14 mouse cellular contexts compared by ENCODE assay signal in genomic region chr17:35903343-35903991, GRCm38 (mm10). TPM values are rescaled to one million over a fixed set of nuclear protein-coding genes. Genes with fewer than 3 reads are reported as not detected.
DNase-seq lines count a peak whose midpoint lies in the region; ATAC-seq and TF ChIP-seq lines count a peak whose summit lies in the region.
"Had no signal": no experiment of that assay in that cellular context is flagged by ENCODE, and none has a peak within 500 bp of the region (broad histone marks: within the 10 kb centered on the region; RNA-seq: fewer than 3 reads in every experiment).

No protein-coding gene starts in this region.

- no peak overlapping the region for H3K4me2 ChIP-seq in liver, postnatal 0 days (ENCODE audit: low read depth, low read length)
- no peak overlapping the region for H3K4me2 ChIP-seq in liver, embryonic 11.5 days
- no peak overlapping the region for H3K4me2 ChIP-seq in kidney, embryonic 16.5 days (replicated peaks; ENCODE audit: low read depth, low read length)
- no peak overlapping the region for H3K4me2 ChIP-seq in intestine, embryonic 15.5 days (replicated peaks)
- no peak overlapping the region for H3K4me2 ChIP-seq in forebrain, embryonic 16.5 days (ENCODE audit: low read length)

- WGBS in liver, postnatal 0 days (ENCODE audit: insufficient replicate concordance) = 73% methylated on average over 9 of the region's 9 CpGs
- WGBS in liver, embryonic 11.5 days = 83% methylated on average over 9 of the region's 9 CpGs
- 82% methylated on average over 9 of the region's 9 CpGs for WGBS in kidney, embryonic 16.5 days
- WGBS in intestine, embryonic 15.5 days = 88% methylated on average over 9 of the region's 9 CpGs
- WGBS in forebrain, embryonic 16.5 days = 85% methylated on average over 9 of the region's 9 CpGs

- no peak for TF ChIP-seq CTCF in liver, postnatal 0 days (IDR thresholded peaks at IDR 0.05; ENCODE audit: low read depth)

- no peak overlapping the region for H3K4me3 ChIP-seq in liver, postnatal 0 days (ENCODE audit: low read depth, low read length)
- H3K4me3 ChIP-seq in liver, embryonic 11.5 days (ENCODE audit: low read depth, low read length) = no peak overlapping the region
- no peak overlapping the region for H3K4me3 ChIP-seq in kidney, embryonic 16.5 days (ENCODE audit: low read length)
- H3K4me3 ChIP-seq in intestine, embryonic 15.5 days (replicated peaks) = no peak overlapping the region
- H3K4me3 ChIP-seq in forebrain, embryonic 16.5 days (replicated peaks; ENCODE audit: low read length) = no peak overlapping the region
- H3K4me3 ChIP-seq: forebrain, embryonic 10.5 days had no signal

- peaks cover 4% of the 10 kb centered on the region for H3K36me3 ChIP-seq in liver, postnatal 0 days (replicated peaks; ENCODE audit: insufficient read depth, low read length)
- H3K36me3 ChIP-seq in liver, embryonic 11.5 days (ENCODE audit: control insufficient read depth, insufficient read depth, low read length) = peaks cover 18% of the 10 kb centered on the region
- peaks cover 39% of the 10 kb centered on the region for H3K36me3 ChIP-seq in kidney, embryonic 16.5 days (ENCODE audit: insufficient read depth, low read length)
- peaks cover 18% of the 10 kb centered on the region for H3K36me3 ChIP-seq in intestine, embryonic 15.5 days
- peaks cover 23% of the 10 kb centered on the region for H3K36me3 ChIP-seq in forebrain, embryonic 16.5 days (ENCODE audit: control insufficient read depth, insufficient read depth)

- no peak overlapping the region for H3K9ac ChIP-seq in liver, postnatal 0 days (replicated peaks)
- H3K9ac ChIP-seq in liver, embryonic 11.5 days (ENCODE audit: low read depth, low read length) = no peak overlapping the region
- peak overlapping the region; percentile 27 for H3K9ac ChIP-seq in kidney, embryonic 16.5 days (replicated peaks; ENCODE audit: low read length)
- H3K9ac ChIP-seq in intestine, embryonic 15.5 days = no peak overlapping the region
- H3K9ac ChIP-seq in forebrain, embryonic 16.5 days (replicated peaks; ENCODE audit: low read depth, low read length) = no peak overlapping the region
- H3K9ac ChIP-seq: liver, embryonic 14.5 days had no signal

- H3K9me3 ChIP-seq in liver, postnatal 0 days (ENCODE audit: low read length) = no peaks in the 10 kb centered on the region
- no peaks in the 10 kb centered on the region for H3K9me3 ChIP-seq in liver, embryonic 11.5 days (ENCODE audit: control insufficient read depth, low read length)
- H3K9me3 ChIP-seq in kidney, embryonic 16.5 days (ENCODE audit: low read length) = no peaks in the 10 kb centered on the region
- no peaks in the 10 kb centered on the region for H3K9me3 ChIP-seq in intestine, embryonic 15.5 days
- H3K9me3 ChIP-seq in forebrain, embryonic 16.5 days (ENCODE audit: control insufficient read depth, low read length) = no peaks in the 10 kb centered on the region
- H3K9me3 ChIP-seq: forebrain, embryonic 10.5 days; G1E had no signal

- DNase-seq in liver, postnatal 0 days = no peak
- no peak for DNase-seq in liver, embryonic 11.5 days (ENCODE audit: low spot score)
- DNase-seq in heart, adult 8-10 months (ENCODE audit: low spot score) = peak; percentile 52
- DNase-seq in spleen, postnatal 14 days (ENCODE audit: low spot score in 2 of 2) = no peak
- DNase-seq: cerebellum, adult 2 months; spleen, adult 18-20 months had no signal

- no peak for ATAC-seq in liver, postnatal 0 days
- ATAC-seq in liver, embryonic 11.5 days (replicated peaks; ENCODE audit: low FRiP score) = no peak
- no peak for ATAC-seq in kidney, embryonic 16.5 days (ENCODE audit: low FRiP score, low TSS enrichment)
- ATAC-seq in megakaryocyte, adult 5-6 weeks (ENCODE audit: poor library complexity, severe bottlenecking) = peak; percentile 30; the same call in 1 of the 2 replicates
- ATAC-seq in intestine, embryonic 15.5 days = no peak
- ATAC-seq in forebrain, embryonic 16.5 days = no peak
- ATAC-seq: inflammation-experienced regulatory T-cells, adult 6 months had no signal

- H3K4me1 ChIP-seq in liver, postnatal 0 days (ENCODE audit: insufficient read depth) = no peaks in the 10 kb centered on the region
- H3K4me1 ChIP-seq in liver, embryonic 11.5 days (replicated peaks; ENCODE audit: control insufficient read depth, insufficient read depth, low read length) = peaks cover 11% of the 10 kb centered on the region
- peaks cover under 1% of the 10 kb centered on the region; the same call in 1 of the 2 replicates for H3K4me1 ChIP-seq in kidney, embryonic 16.5 days (ENCODE audit: insufficient read depth, low read length)
- no peaks in the 10 kb centered on the region; the same call in 1 of the 2 replicates for H3K4me1 ChIP-seq in intestine, embryonic 15.5 days (replicated peaks)
- H3K4me1 ChIP-seq in forebrain, embryonic 16.5 days (replicated peaks; ENCODE audit: control insufficient read depth, insufficient read depth, low read length) = peaks cover 8% of the 10 kb centered on the region

- no peaks in the 10 kb centered on the region for H3K27me3 ChIP-seq in liver, postnatal 0 days (ENCODE audit: insufficient read depth, low read length)
- H3K27me3 ChIP-seq in liver, embryonic 11.5 days (replicated peaks; ENCODE audit: control insufficient read depth, insufficient read depth, low read length) = no peaks in the 10 kb centered on the region
- H3K27me3 ChIP-seq in kidney, embryonic 16.5 days (ENCODE audit: insufficient read depth, low read length) = no peaks in the 10 kb centered on the region
- H3K27me3 ChIP-seq in intestine, embryonic 15.5 days (replicated peaks) = no peaks in the 10 kb centered on the region
- H3K27me3 ChIP-seq in forebrain, embryonic 16.5 days (replicated peaks; ENCODE audit: control insufficient read depth, insufficient read depth, low read length) = no peaks in the 10 kb centered on the region

- 0 out of 2 replicates have a peak overlapping the region, but pooled peaks have one; percentile 8 for H3K27ac ChIP-seq in liver, postnatal 0 days (ENCODE audit: low read depth)
- no peak overlapping the region for H3K27ac ChIP-seq in liver, embryonic 11.5 days (ENCODE audit: low read depth, low read length)
- no peak overlapping the region for H3K27ac ChIP-seq in kidney, embryonic 16.5 days (ENCODE audit: low read length)
- no peak overlapping the region for H3K27ac ChIP-seq in intestine, embryonic 15.5 days
- no peak overlapping the region for H3K27ac ChIP-seq in forebrain, embryonic 16.5 days (ENCODE audit: low read length)
- H3K27ac ChIP-seq: forebrain, embryonic 10.5 days; liver, embryonic 14.5 days had no signal

- no peak for TF ChIP-seq EP300 in liver, postnatal 0 days (IDR thresholded peaks at IDR 0.05; ENCODE audit: low read depth)

RNA-seq across cellular contexts. Expression of gene 2310061I04Rik, which starts 6.2 kb away (rescaled TPM):
- polyA plus RNA-seq in liver, postnatal 0 days (2015; fragmentation: Nextera tagmentation; extraction: Ambion mirVana) = 15.6 and 16.9 TPM in 2 replicates
- 33.7 and 34.0 TPM in 2 replicates for polyA plus RNA-seq in liver, embryonic 11.5 days (2014; fragmentation: Nextera tagmentation; extraction: Ambion mirVana)
- 100 to 1,000 TPM in 3 of 4 experiments, 10 to 100 TPM in 1; 85.5 to 115 (median 106) TPM for total RNA-seq in heart, adult 8-10 months (2022)
- 33.3 and 36.5 TPM in 2 replicates for polyA plus RNA-seq in kidney, embryonic 16.5 days (2015; fragmentation: Nextera tagmentation; extraction: Ambion mirVana)
- 28.4 and 31.8 TPM in 2 replicates for total RNA-seq in megakaryocyte, adult 5-6 weeks (2015)
- total RNA-seq in megakaryocyte, adult 5-6 weeks (2017) = 3.5 and 9.8 TPM in 2 replicates
- 25.5 and 31.9 TPM in 2 replicates for polyA plus RNA-seq in intestine, embryonic 15.5 days (2015; fragmentation: Nextera tagmentation; extraction: Ambion mirVana)
- polyA plus RNA-seq in forebrain, embryonic 16.5 days (2015; fragmentation: Nextera tagmentation; extraction: Ambion mirVana) = 34.5 and 49.5 TPM in 2 replicates

RNA-seq across cellular contexts. Expression of gene Atat1, which starts 6.4 kb away (rescaled TPM):
- 3.4 and 4.8 TPM in 2 replicates for polyA plus RNA-seq in liver, postnatal 0 days (2015; fragmentation: Nextera tagmentation; extraction: Ambion mirVana)
- 39.5 and 40.0 TPM in 2 replicates for polyA plus RNA-seq in liver, embryonic 11.5 days (2014; fragmentation: Nextera tagmentation; extraction: Ambion mirVana)
- total RNA-seq in heart, adult 8-10 months (2022) = 1 to 10 TPM; 6.6 to 9.3 (median 8.3) TPM
- polyA plus RNA-seq in kidney, embryonic 16.5 days (2015; fragmentation: Nextera tagmentation; extraction: Ambion mirVana) = 82.2 and 102 TPM in 2 replicates
- total RNA-seq in megakaryocyte, adult 5-6 weeks (2015) = 8.7 and 10.1 TPM in 2 replicates
- 5.2 and 7.6 TPM in 2 replicates for total RNA-seq in megakaryocyte, adult 5-6 weeks (2017)
- 47.2 and 47.7 TPM in 2 replicates for polyA plus RNA-seq in intestine, embryonic 15.5 days (2015; fragmentation: Nextera tagmentation; extraction: Ambion mirVana)
- polyA plus RNA-seq in forebrain, embryonic 16.5 days (2015; fragmentation: Nextera tagmentation; extraction: Ambion mirVana) = 423 and 493 TPM in 2 replicates

RNA-seq across cellular contexts. Expression of gene Mrps18b, which starts 12.7 kb away (rescaled TPM):
- polyA plus RNA-seq in liver, postnatal 0 days (2015; fragmentation: Nextera tagmentation; extraction: Ambion mirVana) = 81.2 and 82.4 TPM in 2 replicates
- 167 and 172 TPM in 2 replicates for polyA plus RNA-seq in liver, embryonic 11.5 days (2014; fragmentation: Nextera tagmentation; extraction: Ambion mirVana)
- total RNA-seq in heart, adult 8-10 months (2022) = 10 to 100 TPM; 56.1 to 73.8 (median 57.0) TPM
- 88.0 and 89.7 TPM in 2 replicates for polyA plus RNA-seq in kidney, embryonic 16.5 days (2015; fragmentation: Nextera tagmentation; extraction: Ambion mirVana)
- 29.2 and 35.9 TPM in 2 replicates for total RNA-seq in megakaryocyte, adult 5-6 weeks (2015)
- 25.0 and 28.9 TPM in 2 replicates for total RNA-seq in megakaryocyte, adult 5-6 weeks (2017)
- 126 and 139 TPM in 2 replicates for polyA plus RNA-seq in intestine, embryonic 15.5 days (2015; fragmentation: Nextera tagmentation; extraction: Ambion mirVana)
- 50.8 and 55.6 TPM in 2 replicates for polyA plus RNA-seq in forebrain, embryonic 16.5 days (2015; fragmentation: Nextera tagmentation; extraction: Ambion mirVana)

RNA-seq across cellular contexts. Expression of gene Ppp1r10, which starts 12.8 kb away (rescaled TPM):
- polyA plus RNA-seq in liver, postnatal 0 days (2015; fragmentation: Nextera tagmentation; extraction: Ambion mirVana) = 10.0 and 15.9 TPM in 2 replicates
- polyA plus RNA-seq in liver, embryonic 11.5 days (2014; fragmentation: Nextera tagmentation; extraction: Ambion mirVana) = 35.4 and 39.7 TPM in 2 replicates
- total RNA-seq in heart, adult 8-10 months (2022) = 10 to 100 TPM; 22.7 to 42.3 (median 25.8) TPM
- 47.2 and 54.8 TPM in 2 replicates for polyA plus RNA-seq in kidney, embryonic 16.5 days (2015; fragmentation: Nextera tagmentation; extraction: Ambion mirVana)
- total RNA-seq in megakaryocyte, adult 5-6 weeks (2015) = 82.4 and 93.7 TPM in 2 replicates
- 131 and 157 TPM in 2 replicates for total RNA-seq in megakaryocyte, adult 5-6 weeks (2017)
- polyA plus RNA-seq in intestine, embryonic 15.5 days (2015; fragmentation: Nextera tagmentation; extraction: Ambion mirVana) = 32.4 and 32.9 TPM in 2 replicates
- polyA plus RNA-seq in forebrain, embryonic 16.5 days (2015; fragmentation: Nextera tagmentation; extraction: Ambion mirVana) = 47.0 and 50.7 TPM in 2 replicates

RNA-seq across cellular contexts. Expression of gene Dhx16, which starts 23.8 kb away (rescaled TPM):
- polyA plus RNA-seq in liver, postnatal 0 days (2015; fragmentation: Nextera tagmentation; extraction: Ambion mirVana) = 14.3 and 15.6 TPM in 2 replicates
- 69.1 and 70.4 TPM in 2 replicates for polyA plus RNA-seq in liver, embryonic 11.5 days (2014; fragmentation: Nextera tagmentation; extraction: Ambion mirVana)
- total RNA-seq in heart, adult 8-10 months (2022) = 10 to 100 TPM; 18.7 to 20.8 (median 20.1) TPM
- polyA plus RNA-seq in kidney, embryonic 16.5 days (2015; fragmentation: Nextera tagmentation; extraction: Ambion mirVana) = 45.1 and 48.2 TPM in 2 replicates
- 87.6 and 118 TPM in 2 replicates for total RNA-seq in megakaryocyte, adult 5-6 weeks (2015)
- 65.9 and 72.8 TPM in 2 replicates for total RNA-seq in megakaryocyte, adult 5-6 weeks (2017)
- 43.1 and 44.2 TPM in 2 replicates for polyA plus RNA-seq in intestine, embryonic 15.5 days (2015; fragmentation: Nextera tagmentation; extraction: Ambion mirVana)
- 40.4 and 42.2 TPM in 2 replicates for polyA plus RNA-seq in forebrain, embryonic 16.5 days (2015; fragmentation: Nextera tagmentation; extraction: Ambion mirVana)
